Mouse (Mus musculus): ENCODE measurements at regions not wholly inside any gene's neighbourhood (a gene's known extent, or its start where the extent isn't known, plus 50 kb on each side); places are given as distances from the start of the nearest gene placed in this dataset.

DNA sequence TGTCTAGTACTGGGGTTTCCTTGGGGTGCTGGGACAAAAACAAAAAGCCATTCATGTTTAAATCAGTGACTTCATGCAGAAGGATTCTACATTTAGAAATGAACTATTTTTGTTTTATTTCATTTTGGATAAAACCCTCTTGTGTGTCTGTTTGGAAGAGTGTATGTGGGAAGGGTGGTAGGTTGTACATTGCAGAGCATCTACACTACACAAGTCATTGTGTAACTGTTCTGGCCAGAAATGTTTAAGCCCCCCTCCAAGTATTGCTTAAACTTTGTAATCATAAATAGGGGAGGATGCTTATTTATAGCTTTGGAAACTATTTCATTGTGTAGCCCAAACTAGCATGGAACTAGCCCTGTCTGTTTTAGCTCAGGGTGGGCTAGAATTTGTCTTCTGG is 752.3 kb downstream of the Adgrl2 start:
- no peak for TF ChIP-seq MAX (IDR thresholded peaks at IDR 0.05; ENCODE audit: low read depth)
- no peak for TF ChIP-seq REST (IDR thresholded peaks at IDR 0.05; ENCODE audit: insufficient read depth, insufficient read length)
- no peak for TF ChIP-seq TCF12 (IDR thresholded peaks at IDR 0.05; ENCODE audit: insufficient read depth, poor library complexity, severe bottlenecking)
- no peak for TF ChIP-seq POLR2A (IDR thresholded peaks at IDR 0.05; ENCODE audit: insufficient read length, low read depth)
- no peak for TF ChIP-seq USF1 (IDR thresholded peaks at IDR 0.05; ENCODE audit: low read depth)
- no peak for TF ChIP-seq CEBPB (IDR thresholded peaks at IDR 0.05; ENCODE audit: insufficient read depth, poor library complexity, severe bottlenecking)
- TF ChIP-seq E2F4 (IDR thresholded peaks at IDR 0.05; ENCODE audit: insufficient read depth) = no peak
- no peak for TF ChIP-seq TCF3 (IDR thresholded peaks at IDR 0.05; ENCODE audit: insufficient read length, low read depth)
- TF ChIP-seq MYOG (IDR thresholded peaks at IDR 0.05; ENCODE audit: control insufficient read depth in 1 of 3, insufficient read depth in 1 of 3, insufficient read length in 2 of 3, low read depth in 2 of 3) = no peak
- TF ChIP-seq SRF (IDR thresholded peaks at IDR 0.05; ENCODE audit: control insufficient read depth, insufficient read length, low read depth) = no peak
